Mouse (Mus musculus): ENCODE data around the gene Il18bp. TPM values are rescaled to one million over a fixed set of nuclear protein-coding genes. Genes with fewer than 3 reads are reported as not detected.
A peak's percentile ranks its signal among the peaks of the same experiment; 100 is the strongest.

Gene Il18bp
- total RNA-seq, 2 experiments from 2014 or later = 5.4 to 6.3 TPM

- peak; percentile 53 for DNase-seq
Observed at GRCm38 (mm10) chr7:102000921-102001630, 17.4 kb downstream of the Il18bp start.

- no peak for DNase-seq
Observed at GRCm38 (mm10) chr7:102000296-102000695, 18.2 kb downstream of the Il18bp start.

DNA sequence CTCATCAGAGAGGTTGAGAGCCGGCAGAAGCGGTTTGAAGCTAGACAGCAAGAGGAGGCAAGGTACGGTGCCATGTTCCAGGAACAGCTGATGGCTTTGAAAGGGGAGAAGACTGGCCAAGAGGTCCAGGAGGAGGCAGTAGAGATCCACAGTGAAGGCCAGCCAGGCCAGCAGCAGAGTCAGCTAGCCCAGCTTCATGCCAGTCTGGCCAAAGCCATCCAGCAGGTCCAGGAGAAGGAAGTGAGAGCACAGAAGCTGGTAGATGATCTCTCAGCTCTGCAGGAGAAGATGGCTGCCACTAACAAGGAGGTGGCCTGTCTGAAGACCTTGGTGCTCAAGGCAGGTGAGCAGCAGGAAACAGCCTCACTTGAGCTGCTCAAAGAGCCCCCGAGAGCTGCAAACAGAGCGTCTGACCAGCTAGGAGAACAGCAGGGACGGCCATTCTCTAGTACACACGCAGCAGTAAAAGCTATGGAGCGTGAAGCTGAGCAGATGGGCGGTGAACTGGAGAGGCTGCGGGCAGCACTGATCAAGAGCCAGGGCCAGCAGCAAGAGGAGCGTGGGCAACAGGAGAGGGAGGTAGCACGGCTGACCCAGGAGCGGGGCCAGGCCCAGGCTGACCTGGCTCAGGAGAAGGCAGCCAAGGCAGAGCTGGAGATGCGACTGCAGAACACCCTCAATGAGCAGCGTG, 18.9 kb downstream of the Il18bp start:
- no peak for DNase-seq

DNA sequence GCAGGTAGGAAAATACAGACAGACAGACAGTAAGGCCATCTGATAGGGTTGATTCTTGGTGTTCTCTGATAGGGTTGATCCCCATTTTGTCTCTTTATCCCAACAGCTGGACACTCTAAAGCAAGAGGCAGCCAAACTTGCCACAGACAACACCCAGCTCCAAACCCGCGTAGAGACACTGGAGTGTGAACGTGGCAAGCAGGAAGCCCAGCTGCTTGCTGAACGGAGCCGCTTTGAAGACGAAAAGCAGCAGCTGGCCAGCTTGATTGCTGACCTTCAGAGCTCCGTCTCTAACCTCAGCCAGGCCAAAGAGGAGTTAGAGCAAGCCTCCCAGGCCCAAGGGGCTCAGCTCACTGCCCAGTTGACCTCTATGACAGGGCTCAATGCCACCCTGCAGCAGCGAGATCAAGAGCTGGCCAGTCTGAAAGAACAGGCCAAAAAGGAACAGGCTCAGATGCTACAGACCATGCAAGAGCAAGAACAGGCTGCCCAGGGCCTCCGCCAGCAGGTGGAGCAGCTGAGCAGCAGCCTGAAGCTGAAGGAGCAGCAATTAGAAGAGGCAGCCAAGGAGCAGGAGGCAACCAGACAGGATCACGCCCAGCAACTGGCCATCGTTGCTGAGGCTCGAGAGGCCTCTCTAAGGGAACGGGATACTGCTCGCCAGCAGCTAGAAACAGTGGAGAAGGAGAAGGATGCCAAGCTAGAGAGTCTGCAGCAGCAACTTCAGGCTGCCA, 20.1 kb downstream of the Il18bp start:
- DNase-seq = peak; percentile 92

DNA sequence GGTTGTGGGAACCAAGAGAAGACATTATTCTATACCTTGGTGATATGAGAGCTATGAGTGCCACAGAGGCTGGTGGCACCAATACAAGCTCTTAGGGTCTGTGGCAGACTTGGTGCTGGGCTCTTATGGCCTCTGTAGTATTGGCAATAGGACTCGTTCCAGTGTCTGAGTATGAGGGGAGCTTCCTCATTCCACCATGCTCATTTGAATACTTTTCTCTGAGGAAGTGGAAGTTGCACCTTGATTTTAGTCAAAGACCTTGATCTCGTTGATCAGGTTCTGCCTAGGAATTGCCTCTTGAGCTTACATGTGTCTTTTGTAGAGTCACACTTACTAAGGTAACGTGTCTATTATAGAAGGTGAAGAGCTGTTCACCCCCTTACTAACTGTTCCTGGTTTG, 24.2 kb downstream of the Il18bp start:
- no peak for DNase-seq

DNA sequence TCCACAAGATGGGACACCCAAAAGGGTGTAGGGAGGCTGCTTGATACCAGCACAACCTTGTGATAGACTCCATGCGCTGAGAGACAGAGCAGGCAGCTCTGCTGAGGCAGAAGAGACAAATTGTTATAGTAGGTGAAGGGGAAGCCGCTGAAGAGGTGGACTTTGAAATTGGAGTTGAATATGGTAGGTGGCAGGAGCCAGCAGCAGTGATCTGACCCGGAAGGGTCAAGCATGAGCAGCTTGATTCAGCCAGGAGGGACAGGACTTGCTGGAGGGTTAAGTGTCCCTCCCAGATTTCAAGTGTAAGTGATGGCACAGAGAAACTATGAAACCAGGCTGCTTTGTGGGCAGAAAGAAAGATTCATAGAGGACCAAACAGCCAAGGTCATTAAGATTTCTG, 33.4 kb downstream of the Il18bp start:
- no peak for DNase-seq

DNA sequence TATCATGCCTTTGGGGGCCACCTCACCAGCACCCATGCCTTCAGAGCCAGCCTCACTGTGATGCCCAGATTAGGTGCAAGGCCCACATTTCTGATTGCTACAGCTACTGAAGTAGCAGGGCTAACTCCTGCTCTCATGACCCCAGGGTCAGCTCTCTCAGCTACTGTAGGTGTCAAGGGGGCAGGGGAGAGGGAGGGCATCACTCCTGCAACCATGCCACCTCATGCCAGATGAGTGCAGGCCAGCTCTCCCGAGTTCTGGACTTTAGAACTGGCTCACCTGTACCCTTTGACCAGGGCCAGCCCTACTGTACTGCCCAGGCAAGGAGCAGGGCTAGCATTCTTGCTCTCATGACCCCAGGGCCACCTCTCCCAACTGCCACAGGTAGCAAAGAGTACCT, 35.8 kb downstream of the Il18bp start:
- DNase-seq = no peak

- peak; percentile 65 for DNase-seq
Observed at GRCm38 (mm10) chr7:101974505-101974904, 44.0 kb downstream of the Il18bp start.

DNA sequence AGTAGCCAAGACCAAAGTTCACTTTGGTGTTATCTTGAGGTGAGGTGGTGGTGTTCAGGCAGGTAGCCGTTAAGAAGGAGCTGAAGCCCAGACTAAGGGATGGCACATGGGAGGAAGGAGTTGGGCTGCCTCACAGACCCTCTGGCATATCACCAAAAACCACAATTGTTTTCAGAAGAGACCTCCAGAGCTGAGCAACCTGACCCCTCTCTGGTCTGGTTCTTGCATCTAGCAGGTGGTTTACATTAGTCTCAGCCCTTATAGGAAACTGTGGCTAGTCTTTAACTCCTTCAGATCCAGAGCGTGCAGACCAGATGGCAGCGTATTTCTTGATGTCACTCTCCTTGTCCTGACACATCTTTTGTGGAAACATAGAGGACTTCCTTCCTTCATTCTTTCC, 44.8 kb downstream of the Il18bp start:
- no peak for DNase-seq

DNA sequence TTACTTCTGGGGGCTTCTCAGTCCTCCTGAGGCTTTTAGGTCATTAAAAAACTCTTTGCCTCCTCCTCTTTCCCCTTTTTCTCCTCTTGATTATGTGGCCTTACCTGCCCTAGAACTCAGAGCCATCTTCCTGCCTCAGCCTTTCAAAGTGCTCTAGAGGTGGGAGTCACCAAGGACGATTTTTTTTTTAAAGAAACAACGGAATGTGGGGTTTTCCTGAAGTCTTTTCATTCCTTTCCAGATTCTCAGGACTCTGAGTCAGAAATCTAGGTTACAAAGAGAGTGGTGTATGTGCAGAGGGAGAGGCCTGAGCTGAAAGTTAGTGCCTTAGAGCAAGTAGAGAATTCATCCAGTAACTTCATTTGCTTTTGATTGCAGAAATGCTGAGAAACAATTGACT, 46.8 kb downstream of the Il18bp start:
- no peak for DNase-seq

- DNase-seq = peak; percentile 81
Observed at GRCm38 (mm10) chr7:101970821-101971461, 47.5 kb downstream of the Il18bp start.

DNA sequence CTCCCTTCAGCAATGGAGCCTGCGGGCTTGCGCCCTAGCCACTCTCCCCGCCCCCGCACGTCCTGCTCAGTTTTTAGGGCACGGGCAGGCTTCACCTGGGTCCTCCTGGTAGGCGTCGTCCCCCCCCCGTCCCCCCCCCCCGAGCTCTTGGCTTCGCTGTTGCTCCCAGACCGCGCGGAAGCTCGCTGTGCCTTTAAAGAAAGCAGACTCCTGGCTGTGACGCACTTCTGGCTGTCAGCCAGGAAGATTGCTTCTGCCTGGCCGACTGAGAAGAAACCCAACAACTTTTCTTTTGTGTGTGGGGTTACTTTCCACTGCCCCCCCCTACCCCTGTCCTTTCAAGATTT, 48.1 kb downstream of the Il18bp start:
- DNase-seq = peak; percentile 94

DNA sequence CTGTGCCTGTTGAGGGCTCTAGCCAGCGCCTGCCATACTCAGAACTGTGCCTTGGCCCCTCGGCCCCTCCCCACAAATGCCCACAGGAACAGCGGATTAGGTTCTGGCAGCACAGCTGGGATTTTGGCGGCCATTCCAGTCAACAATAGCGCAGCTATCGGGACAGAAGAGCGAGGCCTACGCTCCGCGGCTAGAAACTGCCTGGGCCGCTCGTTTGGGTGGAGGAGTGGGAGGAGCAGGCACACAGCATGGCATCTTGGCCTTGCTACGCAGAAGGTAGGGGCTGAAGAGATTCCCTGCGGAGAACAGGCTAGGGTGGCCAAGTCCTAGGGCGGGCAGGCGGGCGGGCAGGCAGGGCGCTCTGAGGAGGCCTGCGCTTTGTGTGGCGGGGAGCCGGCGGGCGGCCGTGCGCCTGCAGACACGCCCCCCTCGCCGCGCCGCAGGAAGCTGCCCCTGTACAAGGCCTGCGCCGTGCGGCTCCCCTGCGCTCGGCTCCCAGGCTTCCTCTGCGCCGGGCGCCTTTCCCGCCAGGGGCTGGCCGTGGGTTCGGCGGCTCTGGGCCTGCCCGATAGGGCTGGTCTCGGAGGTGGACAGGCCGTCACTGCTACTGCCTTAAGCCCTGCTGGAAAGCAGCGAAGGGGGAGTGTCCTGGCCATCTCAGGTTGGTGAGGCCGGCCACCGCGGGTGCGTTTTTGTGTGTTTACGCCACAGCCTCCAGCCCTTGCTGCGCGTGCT, 48.6 kb downstream of the Il18bp start:
- DNase-seq = peak; percentile 91

- no peak for DNase-seq
Observed at GRCm38 (mm10) chr7:101968751-101969150, 49.7 kb downstream of the Il18bp start.

GRCm38 (mm10) chr7:101967256-101967655, 51.2 kb downstream of the Il18bp start:
- DNase-seq = no peak

DNA sequence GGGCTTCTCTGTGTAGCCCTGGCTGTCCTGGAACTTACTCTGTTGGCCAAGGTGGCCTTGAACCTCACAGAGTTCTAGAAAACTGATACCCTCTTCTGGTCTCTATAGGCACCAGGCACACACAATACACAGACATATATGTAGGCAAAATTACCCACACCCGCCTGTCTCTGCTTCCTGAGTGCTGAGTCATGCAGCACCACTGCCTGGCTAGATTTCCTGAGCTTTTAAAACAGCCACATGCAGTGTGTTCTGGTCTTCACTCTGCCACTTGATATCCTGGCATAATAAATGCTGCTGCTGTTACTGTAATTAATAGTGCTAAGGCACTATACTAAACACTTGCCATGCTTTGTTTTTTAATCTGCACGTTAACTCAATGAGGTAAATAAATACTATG, 52.9 kb downstream of the Il18bp start:
- no peak for DNase-seq

Other genes starting within 250 kb of the Il18bp start
- gene Phox2a, start 200.4 kb downstream of the Il18bp start, total RNA-seq (2021) = 10 to 100 TPM; 20.9 to 32.4 TPM
- gene Inppl1, start 180.5 kb downstream of the Il18bp start, total RNA-seq (2021) = 10 to 100 TPM; 72.5 to 98.1 TPM
- gene Folr2, start 161.5 kb downstream of the Il18bp start, total RNA-seq (2021) = 1 to 10 TPM; 4.5 to 6.2 TPM
- gene Anapc15, start 155.0 kb downstream of the Il18bp start, total RNA-seq (2021) = 10 to 100 TPM; 27.4 to 28.5 TPM
- gene Folr1, start 147.9 kb downstream of the Il18bp start, total RNA-seq (2021) = 1 to 10 TPM; 1.7 to 2.3 TPM
- 100 to 1,000 TPM; 116 to 126 TPM for gene Lamtor1, start 112.8 kb downstream of the Il18bp start, total RNA-seq (2021)
- gene Tomt, start 112.3 kb downstream of the Il18bp start, total RNA-seq (2021) = under 1 TPM in 1 of 2 experiments, not detected in 1; 0.12 TPM
- gene Lrrc51, start 84.8 kb downstream of the Il18bp start, total RNA-seq (2021) = 1 to 10 TPM; 8.4 TPM
- 100 to 1,000 TPM; 117 to 151 TPM for gene Numa1, start 84.6 kb downstream of the Il18bp start, total RNA-seq (2021)
- 10 to 100 TPM; 25.6 to 28.3 TPM for gene Rnf121, start 46.8 kb upstream of the Il18bp start, total RNA-seq (2021)
- 10 to 100 TPM; 12.6 to 19.0 TPM for gene Xndc1, start 46.8 kb upstream of the Il18bp start, total RNA-seq (2021)
- gene Xntrpc, start 47.0 kb upstream of the Il18bp start, total RNA-seq (2021) = 1 to 10 TPM in 1 of 2 experiments, under 1 TPM in 1; 0.93 to 1.3 TPM
- gene Trpc2, start 64.4 kb upstream of the Il18bp start, total RNA-seq (2021) = under 1 TPM in 1 of 2 experiments, not detected in 1; 0.88 TPM
- 10 to 100 TPM in 1 of 2 experiments, 1 to 10 TPM in 1; 5.9 to 30.8 TPM for gene Art1, start 83.1 kb upstream of the Il18bp start, total RNA-seq (2021)
- gene Art5, start 90.8 kb upstream of the Il18bp start, total RNA-seq (2021) = 1 to 10 TPM in 1 of 2 experiments, under 1 TPM in 1; 0.51 to 1.4 TPM
- not detected for gene Chrna10, start 98.1 kb upstream of the Il18bp start, total RNA-seq (2021)
- 10 to 100 TPM; 49.4 to 49.7 TPM for gene Nup98, start 191.5 kb upstream of the Il18bp start, total RNA-seq (2021)
- gene Pgap2, start 191.5 kb upstream of the Il18bp start, total RNA-seq (2021) = 100 to 1,000 TPM in 1 of 2 experiments, 10 to 100 TPM in 1; 86.1 to 109 TPM
- gene Rhog, start 237.4 kb upstream of the Il18bp start, total RNA-seq (2021) = 10 to 100 TPM; 47.9 to 57.5 TPM
- 10 to 100 TPM; 76.4 to 77.1 TPM for gene Stim1, start 249.1 kb upstream of the Il18bp start, total RNA-seq (2021)